Mouse (Mus musculus): ENCODE results near the gene Gm11032. TPM values are rescaled to one million over a fixed set of nuclear protein-coding genes. Genes with fewer than 3 reads are reported as not detected.
"Not testable (repeated sequence)": the region's sequence is repeated elsewhere in the genome, so short reads cannot be mapped to it uniquely, and the experiment has no call there.

The Gm11032 gene
- polyA plus RNA-seq (2015; fragmentation: Nextera tagmentation; extraction: Ambion mirVana), result not detected in 2 replicates

DNA sequence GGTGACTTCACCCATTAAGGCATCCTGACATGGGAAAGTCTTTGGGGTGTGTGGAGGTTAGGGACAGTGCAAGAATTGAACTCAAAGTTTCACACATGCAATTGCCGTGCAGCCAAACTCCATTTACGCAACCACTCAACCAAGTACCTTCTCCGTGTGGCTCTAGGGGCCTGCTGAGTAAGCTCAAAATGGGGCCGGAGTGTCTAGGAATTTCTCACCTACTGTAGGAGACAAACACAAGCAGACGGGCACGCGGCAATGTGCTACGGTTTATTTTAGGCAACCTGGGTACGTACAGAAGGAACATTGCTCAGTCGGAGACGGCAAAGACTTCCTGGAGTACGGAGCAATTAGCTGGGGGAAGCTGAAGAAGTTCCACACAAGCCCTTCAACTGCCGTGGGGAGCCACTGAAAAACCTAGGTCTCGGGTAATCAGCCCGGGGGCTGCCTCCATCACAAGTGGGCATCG, at the start of gene Gm11032:
Gm11032 (plus strand) TSS at position 51 of the 469 bp plus-strand sequence.
- Histone ChIP-seq H3K9me3 (replicated peaks) (no peaks in the 10 kb centered on the region), H3K27ac (peak within 1 kb of the TSS; percentile 53), H3K36me3 (no peaks in the 10 kb centered on the region), H3K4me2 (peak within 1 kb of the TSS; percentile 57), H3K4me1 (replicated peaks) (peaks cover 13% of the 10 kb centered on the region), H3K4me3 (peak within 1 kb of the TSS; percentile 19), H3K9ac (peak within 1 kb of the TSS; percentile 21; the same call in 1 of the 2 replicates), H3K27me3 (no peaks in the 10 kb centered on the region)
- 30% methylated on average over 16 of the region's 16 CpGs for WGBS
- no peak for ATAC-seq (replicated peaks; ENCODE audit: insufficient number of reproducible peaks, insufficient read depth, low FRiP score, low read depth)

DNA sequence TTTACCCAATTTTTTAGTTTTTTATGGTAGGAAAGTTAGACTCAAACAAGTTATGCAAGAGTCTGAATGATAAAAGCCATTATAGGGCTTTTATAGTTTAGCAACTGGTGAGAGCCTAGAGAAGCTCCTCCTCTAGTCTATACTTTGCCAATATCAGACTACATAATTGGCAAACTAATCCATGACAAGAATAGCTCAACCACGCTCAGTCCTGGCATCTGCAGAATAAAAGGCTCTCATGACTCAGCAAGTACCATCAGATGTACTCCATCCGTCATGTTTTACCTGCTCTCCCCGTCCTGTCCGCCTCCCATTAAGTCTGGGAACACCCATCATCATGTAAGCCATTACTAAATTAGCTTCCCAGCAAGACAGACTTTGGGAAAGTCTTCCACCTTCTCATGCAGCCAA, 48.4 kb upstream of the Gm11032 start:
- Histone ChIP-seq H3K4me2 (no peak overlapping the region), H3K27ac (no peak overlapping the region), H3K9me3 (replicated peaks) (no peaks in the 10 kb centered on the region), H3K36me3 (no peaks in the 10 kb centered on the region), H3K4me3 (no peak overlapping the region), H3K9ac (no peak overlapping the region), H3K27me3 (no peaks in the 10 kb centered on the region), H3K4me1 (replicated peaks) (peaks cover 20% of the 10 kb centered on the region)
- WGBS, result 66% methylated on average over 4 of the region's 4 CpGs
- ATAC-seq (replicated peaks; ENCODE audit: insufficient number of reproducible peaks, insufficient read depth, low FRiP score, low read depth), result no peak

DNA sequence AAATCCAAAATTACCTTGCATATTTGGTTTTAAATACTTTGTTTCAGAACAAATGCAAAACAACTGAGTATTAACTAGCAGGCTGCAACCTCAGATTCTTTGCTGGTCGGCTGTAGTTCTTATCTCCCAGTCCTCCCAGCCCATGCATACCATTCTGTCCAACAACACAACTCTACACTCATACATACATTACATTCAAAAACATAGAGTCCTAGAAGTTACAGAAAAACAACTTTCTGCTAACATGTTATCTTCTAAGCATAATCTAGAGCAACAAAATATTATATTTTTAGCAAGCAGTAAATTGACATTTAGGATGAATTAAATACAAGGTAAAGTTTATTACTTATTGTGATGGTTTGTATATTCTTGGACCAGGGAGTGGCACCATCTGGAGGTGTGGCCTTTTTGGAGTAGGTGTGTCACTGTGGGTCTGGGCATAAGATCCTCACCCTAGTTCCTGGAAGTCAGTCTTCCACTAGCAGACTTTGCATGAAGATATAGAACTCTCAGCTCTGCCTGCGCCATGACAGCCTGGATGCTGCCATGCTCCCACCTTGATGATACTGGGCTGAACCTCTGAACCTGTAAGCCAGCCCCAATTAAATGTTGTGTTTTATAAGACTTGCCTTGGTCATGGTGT, 43.7 kb upstream of the Gm11032 start:
- 58% methylated on average over 2 of the region's 2 CpGs for WGBS
- H3K9ac ChIP-seq; H3K4me2 ChIP-seq; H3K9me3 ChIP-seq (replicated peaks); H3K4me3 ChIP-seq; H3K27ac ChIP-seq; ATAC-seq (replicated peaks; ENCODE audit: insufficient number of reproducible peaks, insufficient read depth, low FRiP score, low read depth); H3K27me3 ChIP-seq; H3K36me3 ChIP-seq: not testable (repeated sequence)
- peaks cover 22% of the 10 kb centered on the region for H3K4me1 ChIP-seq (replicated peaks)

DNA sequence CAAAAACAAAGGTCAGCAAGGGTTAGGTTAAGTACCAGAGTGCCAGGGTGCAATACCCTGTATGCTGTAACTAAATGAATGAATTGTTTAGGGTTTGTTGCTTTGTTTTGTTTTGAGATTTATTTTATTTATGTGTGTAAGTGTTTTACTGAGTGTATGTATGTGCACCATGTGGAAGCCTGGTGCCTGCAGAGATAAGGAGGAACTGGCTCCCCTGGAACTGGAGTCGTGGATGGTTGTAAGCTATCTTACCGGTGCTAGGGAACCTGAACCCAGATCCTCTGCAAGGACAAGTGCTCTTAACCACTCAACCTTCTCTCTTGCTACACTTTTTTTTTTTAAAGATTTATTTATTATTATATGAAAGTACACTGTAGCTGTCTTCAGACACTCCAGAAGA, 42.8 kb upstream of the Gm11032 start:
- Histone ChIP-seq H3K27me3 (no peaks in the 10 kb centered on the region), H3K27ac (no peak overlapping the region), H3K4me3 (no peak overlapping the region), H3K36me3 (no peaks in the 10 kb centered on the region), H3K4me1 (replicated peaks) (peaks cover 15% of the 10 kb centered on the region), H3K9ac (no peak overlapping the region), H3K9me3 (replicated peaks) (no peaks in the 10 kb centered on the region), H3K4me2 (no peak overlapping the region)
- no peak for ATAC-seq (replicated peaks; ENCODE audit: insufficient number of reproducible peaks, insufficient read depth, low FRiP score, low read depth)
- 83% methylated on average over 2 of the region's 2 CpGs for WGBS

DNA sequence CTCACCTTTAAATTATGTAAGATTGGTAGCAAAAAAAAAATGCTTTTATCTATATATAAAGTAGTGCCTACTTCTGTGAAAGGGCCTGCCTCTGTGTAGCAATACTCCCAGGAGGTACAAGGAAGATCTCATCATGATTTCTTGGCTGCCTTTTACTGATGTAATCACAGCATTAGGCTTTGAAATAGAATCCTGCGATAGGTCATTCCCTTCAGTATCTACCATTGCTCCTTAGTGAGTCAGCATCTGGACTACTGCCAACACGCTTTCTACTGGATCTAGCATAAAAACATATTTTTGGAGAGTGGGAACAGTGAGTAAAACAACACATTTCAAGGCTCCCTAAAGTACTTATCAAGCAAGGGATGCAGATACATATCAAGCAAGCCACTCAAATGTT, 41.2 kb upstream of the Gm11032 start:
- ATAC-seq (replicated peaks; ENCODE audit: insufficient number of reproducible peaks, insufficient read depth, low FRiP score, low read depth), result no peak
- 32% methylated on average over 2 of the region's 2 CpGs for whole genome bisulfite sequencing

DNA sequence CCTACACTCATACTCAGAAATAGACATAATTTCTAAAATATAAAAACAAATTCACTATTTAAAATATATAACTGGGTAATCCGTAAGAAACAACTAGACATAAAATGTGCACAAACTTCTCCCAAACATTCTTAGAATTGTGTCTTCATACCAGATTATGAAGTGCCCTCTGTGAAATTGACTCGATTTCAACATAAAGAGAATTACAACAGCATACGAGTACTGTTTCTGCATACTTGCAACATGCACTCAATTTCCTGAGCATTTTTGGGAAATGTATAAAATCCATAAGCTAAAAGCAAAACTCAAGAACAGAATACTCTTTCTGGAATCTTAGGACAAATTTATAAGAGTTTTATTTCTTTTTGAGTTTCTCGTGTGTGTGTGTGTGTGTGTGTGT, 28.1 kb upstream of the Gm11032 start:
- 84% methylated on average over 4 of the region's 4 CpGs for WGBS
- ATAC-seq (replicated peaks; ENCODE audit: insufficient number of reproducible peaks, insufficient read depth, low FRiP score, low read depth), result no peak
- no peak overlapping the region for H3K4me2 ChIP-seq

More for the DNA sequence above, 41.2 kb upstream of the Gm11032 start:
- Histone ChIP-seq H3K4me3 (no peak overlapping the region), H3K27ac (no peak overlapping the region), H3K27me3 (no peaks in the 10 kb centered on the region), H3K4me1 (replicated peaks) (peaks cover 15% of the 10 kb centered on the region), H3K9me3 (replicated peaks) (no peaks in the 10 kb centered on the region), H3K4me2 (no peak overlapping the region), H3K36me3 (no peaks in the 10 kb centered on the region), H3K9ac (no peak overlapping the region)

DNA sequence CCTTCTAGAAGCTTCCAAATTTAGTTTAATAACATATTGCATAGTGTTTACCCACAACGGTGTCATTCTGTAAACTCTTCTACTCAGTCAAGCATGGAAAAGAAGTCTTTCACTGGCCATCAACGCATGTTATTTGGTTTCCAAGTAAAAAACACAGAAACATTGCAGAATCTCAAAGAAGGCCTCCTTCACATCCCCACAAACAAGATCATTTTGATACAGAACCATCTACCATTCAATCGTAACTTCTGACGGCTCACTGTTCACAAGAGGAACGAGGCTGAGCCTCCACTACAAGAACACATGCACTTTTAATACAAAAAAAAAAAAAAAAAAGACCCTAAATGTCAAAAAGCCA, 26.4 kb upstream of the Gm11032 start:
- Histone ChIP-seq H3K36me3 (no peaks in the 10 kb centered on the region; the same call in 1 of the 2 replicates), H3K9me3 (replicated peaks) (no peaks in the 10 kb centered on the region), H3K9ac (peak overlapping the region; percentile 100), H3K27ac (peak overlapping the region; percentile 97; the same call in 1 of the 2 replicates), H3K4me1 (replicated peaks) (peaks cover 17% of the 10 kb centered on the region), H3K27me3 (no peaks in the 10 kb centered on the region), H3K4me3 (peak overlapping the region; percentile 89), H3K4me2 (peak overlapping the region; percentile 61)
- ATAC-seq (replicated peaks; ENCODE audit: insufficient number of reproducible peaks, insufficient read depth, low FRiP score, low read depth), result no peak
- 25% methylated on average over 5 of the region's 5 CpGs for WGBS

More for the DNA sequence above, 28.1 kb upstream of the Gm11032 start:
- Histone ChIP-seq H3K9me3 (replicated peaks) (no peaks in the 10 kb centered on the region), H3K36me3 (no peaks in the 10 kb centered on the region; the same call in 1 of the 2 replicates), H3K9ac (no peak overlapping the region), H3K27ac (no peak overlapping the region), H3K4me1 (replicated peaks) (peaks cover 17% of the 10 kb centered on the region), H3K4me3 (no peak overlapping the region), H3K27me3 (no peaks in the 10 kb centered on the region)

DNA sequence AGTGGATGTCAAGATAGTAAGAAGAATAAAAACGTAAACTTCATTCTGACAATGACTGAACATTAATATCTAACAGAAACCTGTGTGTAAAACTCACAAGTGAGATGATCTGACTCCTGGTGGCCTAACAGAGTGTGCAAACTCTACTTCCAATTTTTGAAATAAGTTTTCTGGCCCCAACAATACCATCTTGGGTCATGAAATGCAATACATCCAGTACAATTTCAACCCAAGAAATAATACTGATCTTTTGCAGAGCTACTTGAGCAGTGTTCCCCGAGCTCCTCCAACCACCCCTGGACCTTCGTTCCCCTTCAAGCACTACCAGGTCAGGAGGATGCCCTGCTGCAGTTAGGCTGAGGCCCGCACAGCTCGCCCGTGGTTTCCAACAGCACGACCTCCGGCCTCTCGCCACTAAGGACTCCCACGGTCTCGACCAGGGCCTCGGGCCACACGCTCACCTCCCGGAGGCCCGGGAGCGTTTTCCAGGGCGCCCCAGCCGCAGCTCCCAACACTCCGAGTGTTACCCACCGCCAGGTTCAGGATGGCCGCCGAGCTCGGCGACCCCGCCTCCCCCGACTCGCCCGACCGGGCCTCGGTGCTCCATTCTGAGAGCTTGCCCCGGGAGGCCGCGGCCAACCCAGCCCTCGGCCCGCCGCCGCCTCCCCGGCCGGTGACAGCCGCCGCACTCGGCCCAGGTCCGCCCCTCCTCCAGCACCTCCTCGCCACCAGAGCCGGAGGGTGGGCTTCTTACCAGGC, 25.8 kb upstream of the Gm11032 start:
- Histone ChIP-seq H3K9ac (peak overlapping the region; percentile 100), H3K4me3 (peak overlapping the region; percentile 89), H3K4me2 (peak overlapping the region; percentile 61), H3K27ac (peak overlapping the region; percentile 97), H3K9me3 (replicated peaks) (no peaks in the 10 kb centered on the region), H3K36me3 (no peaks in the 10 kb centered on the region; the same call in 1 of the 2 replicates), H3K4me1 (replicated peaks) (peaks cover 17% of the 10 kb centered on the region), H3K27me3 (no peaks in the 10 kb centered on the region)
- under 1% methylated on average over 43 of the region's 45 CpGs for WGBS
- ATAC-seq (replicated peaks; ENCODE audit: insufficient number of reproducible peaks, insufficient read depth, low FRiP score, low read depth), result peak; percentile 90

DNA sequence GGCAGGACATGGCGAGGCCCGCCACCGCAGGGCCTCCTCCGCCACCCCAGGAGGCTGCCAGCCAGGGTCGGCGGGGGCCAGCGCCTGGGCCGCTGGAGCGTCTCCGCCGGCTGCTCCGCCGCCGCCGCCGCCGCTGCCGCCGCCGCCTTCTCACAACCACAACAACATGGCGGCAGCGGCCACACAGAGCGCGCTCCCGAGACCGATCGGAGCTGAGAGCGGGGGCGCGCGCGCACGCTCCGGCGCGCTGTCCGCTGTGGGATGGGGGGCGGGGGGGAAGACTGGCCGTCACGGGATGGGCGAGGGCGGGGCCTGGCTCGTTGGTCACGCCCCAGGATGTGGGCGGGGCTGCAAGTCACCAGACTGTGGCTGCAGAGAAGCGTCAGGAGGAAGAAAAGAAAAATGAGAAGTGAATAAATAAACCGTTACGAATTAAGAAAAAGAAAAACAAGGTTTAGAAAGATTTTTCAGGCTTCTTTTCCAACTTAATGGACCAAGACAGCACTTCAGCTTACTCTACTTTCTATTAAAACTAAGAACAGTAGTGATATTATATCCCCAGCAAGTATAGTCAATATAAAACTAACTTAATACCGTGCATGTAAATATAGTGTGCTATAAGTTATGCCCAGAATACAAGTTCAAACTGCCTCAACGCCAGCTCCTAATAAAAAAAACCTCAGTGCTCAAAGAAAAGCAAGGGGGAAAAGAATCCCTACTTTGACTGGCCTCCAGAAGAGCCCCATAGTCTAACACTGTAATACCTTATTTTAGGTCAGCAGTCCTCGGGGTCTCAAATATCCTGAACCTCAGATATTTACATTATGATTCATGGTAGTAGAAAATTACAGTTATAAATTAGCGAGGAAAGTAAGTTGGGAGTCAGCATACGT, 25.0 kb upstream of the Gm11032 start, which contains the start of gene Mtmr3:
Mtmr3 (minus strand) TSS at position 256 of the 893 bp plus-strand sequence.
- ATAC-seq (replicated peaks; ENCODE audit: insufficient number of reproducible peaks, insufficient read depth, low FRiP score, low read depth), result peak; percentile 92

DNA sequence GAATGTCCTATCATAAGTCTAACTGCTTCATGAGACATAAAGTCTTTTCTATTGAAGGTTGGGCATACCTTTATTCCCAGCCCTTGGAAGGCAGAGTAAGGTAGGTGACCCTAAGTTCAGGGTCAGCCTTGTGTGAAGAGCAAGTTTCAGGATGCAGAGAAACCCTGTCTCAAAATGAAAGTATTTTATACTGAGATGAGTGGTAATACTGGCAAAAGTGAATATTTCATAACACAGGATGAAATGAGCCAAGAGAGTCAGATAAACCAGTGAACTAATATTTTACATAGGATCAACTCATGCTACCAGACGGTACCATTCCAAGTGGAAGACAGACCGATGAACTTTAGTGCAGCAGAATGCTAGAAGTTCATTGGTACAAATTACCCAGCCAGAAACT, 21.5 kb upstream of the Gm11032 start:
- no peaks in the 10 kb centered on the region for H3K27me3 ChIP-seq
- H3K9ac ChIP-seq, result no peak overlapping the region
- H3K36me3 ChIP-seq, result no peaks in the 10 kb centered on the region
- no peak for ATAC-seq (replicated peaks; ENCODE audit: insufficient number of reproducible peaks, insufficient read depth, low FRiP score, low read depth)
- H3K4me2 ChIP-seq, result no peak overlapping the region
- no peak overlapping the region for H3K27ac ChIP-seq
- 86% methylated on average over 2 of the region's 2 CpGs for WGBS
- no peaks in the 10 kb centered on the region for H3K9me3 ChIP-seq (replicated peaks)
- no peak overlapping the region for H3K4me3 ChIP-seq
- peaks cover 17% of the 10 kb centered on the region for H3K4me1 ChIP-seq (replicated peaks)

More for the DNA sequence above, 25.0 kb upstream of the Gm11032 start, which contains the start of gene Mtmr3:
- 5% methylated on average over 39 of the region's 53 CpGs for WGBS
- H3K4me1 ChIP-seq (replicated peaks), result peaks cover 17% of the 10 kb centered on the region
- H3K9ac ChIP-seq, result peak within 1 kb of the TSS; percentile 100
- H3K4me2 ChIP-seq, result peak within 1 kb of the TSS; percentile 61
- H3K27ac ChIP-seq, result peak within 1 kb of the TSS; percentile 97
- no peaks in the 10 kb centered on the region for H3K27me3 ChIP-seq
- H3K4me3 ChIP-seq, result peak within 1 kb of the TSS; percentile 89
- H3K36me3 ChIP-seq, result no peaks in the 10 kb centered on the region
- no peaks in the 10 kb centered on the region for H3K9me3 ChIP-seq (replicated peaks)

DNA sequence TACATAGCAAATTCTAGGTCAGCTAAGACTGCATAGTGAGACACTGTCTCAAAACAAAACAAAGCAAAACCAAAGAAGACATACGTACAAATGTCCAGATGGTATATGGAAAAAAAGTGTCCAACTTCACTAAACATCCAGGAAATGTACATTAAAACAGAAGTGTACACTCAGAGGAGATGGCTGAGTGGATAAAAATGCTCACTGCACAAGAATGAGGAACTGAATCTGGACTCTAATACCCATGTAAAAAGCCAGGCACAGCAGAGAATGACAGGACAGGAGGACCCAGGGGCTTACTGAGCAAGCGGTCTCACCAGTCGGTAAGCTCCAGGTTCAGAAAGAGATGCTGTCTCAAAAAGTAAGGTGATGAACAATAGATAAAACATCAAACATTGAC, 20.0 kb upstream of the Gm11032 start:
- H3K9me3 ChIP-seq (replicated peaks), result no peaks in the 10 kb centered on the region
- H3K27ac ChIP-seq, result no peak overlapping the region
- H3K4me3 ChIP-seq, result no peak overlapping the region
- WGBS, result 86% methylated on average over 3 of the region's 3 CpGs
- peaks cover 30% of the 10 kb centered on the region for H3K4me1 ChIP-seq (replicated peaks)
- no peak overlapping the region for H3K9ac ChIP-seq
- no peaks in the 10 kb centered on the region for H3K36me3 ChIP-seq
- no peaks in the 10 kb centered on the region for H3K27me3 ChIP-seq
- H3K4me2 ChIP-seq, result no peak overlapping the region
- ATAC-seq (replicated peaks; ENCODE audit: insufficient number of reproducible peaks, insufficient read depth, low FRiP score, low read depth), result no peak
